Mouse (Mus musculus): ENCODE results near the gene Terf2ip.

Terf2ip gene

DNA sequence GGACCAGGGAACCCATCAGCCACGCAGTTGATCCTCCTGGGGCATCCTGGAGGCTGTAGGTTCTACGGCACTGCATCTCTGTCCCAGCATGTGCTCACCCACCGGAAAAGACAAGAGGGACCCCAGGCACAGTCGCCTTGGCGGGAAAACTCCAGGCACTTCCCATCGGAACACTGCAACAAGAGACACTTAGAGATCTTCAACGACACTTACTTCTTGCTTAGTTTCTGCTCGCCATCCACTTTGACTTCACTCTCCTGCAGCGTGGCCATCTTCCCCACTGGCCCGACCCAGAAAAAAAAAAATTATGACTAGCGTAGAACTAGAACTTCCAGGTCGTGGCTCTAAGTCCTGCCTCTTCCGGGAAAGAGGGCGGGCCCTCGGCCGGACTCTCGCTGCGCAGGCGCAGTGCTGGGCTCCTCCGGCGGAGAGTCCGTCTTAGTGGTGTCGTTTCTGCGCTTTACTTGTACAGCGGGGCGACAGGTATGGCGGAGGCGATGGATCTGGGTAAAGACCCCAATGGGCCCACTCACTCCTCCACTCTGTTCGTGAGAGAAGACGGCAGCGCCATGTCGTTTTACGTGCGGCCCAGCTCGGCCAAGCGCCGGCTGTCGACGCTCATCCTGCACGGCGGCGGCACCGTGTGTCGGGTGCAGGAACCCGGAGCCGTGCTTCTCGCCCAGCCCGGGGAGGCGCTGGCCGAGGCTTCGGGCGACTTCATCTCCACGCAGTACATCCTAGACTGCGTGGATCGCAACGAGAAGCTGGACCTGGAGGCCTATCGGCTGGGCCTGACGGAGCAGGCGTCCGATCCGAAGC lies at the start of gene Terf2ip, which contains the start of gene Kars:
TSS of gene Terf2ip (plus strand) at position 402 of the 819 bp plus-strand sequence.
TSS of gene Kars (minus strand) at position 327 of the 819 bp plus-strand sequence.
- ATAC-seq (ENCODE audit: insufficient number of reproducible peaks, low FRiP score, low TSS enrichment): peak; percentile 94

DNA sequence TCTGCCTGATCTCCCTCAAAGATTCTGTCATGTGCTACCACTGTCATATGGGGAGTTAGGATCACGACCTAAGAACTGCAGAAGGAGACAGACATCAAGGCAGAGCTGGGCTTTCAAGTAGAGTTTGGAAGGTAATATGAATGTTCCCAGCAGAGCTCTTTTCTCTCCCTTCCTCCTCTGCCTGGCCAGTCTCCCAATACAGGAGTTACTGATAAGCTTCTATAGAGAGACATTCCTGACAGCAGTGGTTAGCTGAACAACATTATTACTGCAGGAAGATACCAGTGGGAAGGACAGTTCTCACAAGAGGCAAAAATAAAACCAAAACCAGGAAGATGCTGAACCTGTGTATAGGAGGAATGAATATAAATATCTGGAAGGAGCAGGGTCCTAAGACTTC lies 48.6 kb upstream of the Terf2ip start:
- no peak for ATAC-seq (ENCODE audit: insufficient number of reproducible peaks, low FRiP score, low TSS enrichment)

DNA sequence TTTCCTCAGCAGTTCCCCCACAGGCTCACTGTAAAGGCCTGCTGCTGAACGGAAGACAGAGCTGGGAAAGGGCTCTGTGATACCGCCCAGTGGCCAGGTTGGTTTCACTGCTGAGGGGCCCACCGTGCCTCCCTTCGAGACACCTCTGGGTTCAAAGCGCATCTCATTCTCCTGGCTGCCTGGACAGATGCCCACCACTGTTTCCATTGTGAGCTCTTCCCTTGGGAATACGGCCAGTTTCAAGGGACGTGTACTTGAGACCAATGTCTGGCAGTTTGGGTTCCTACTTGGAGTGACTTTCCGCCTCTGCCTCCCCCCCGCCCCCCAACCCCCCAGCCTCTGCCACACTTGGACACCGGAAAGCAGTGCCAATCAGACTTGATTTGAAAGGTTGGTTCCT lies 48.1 kb upstream of the Terf2ip start:
- no peak for ATAC-seq (ENCODE audit: insufficient number of reproducible peaks, low FRiP score, low TSS enrichment)

DNA sequence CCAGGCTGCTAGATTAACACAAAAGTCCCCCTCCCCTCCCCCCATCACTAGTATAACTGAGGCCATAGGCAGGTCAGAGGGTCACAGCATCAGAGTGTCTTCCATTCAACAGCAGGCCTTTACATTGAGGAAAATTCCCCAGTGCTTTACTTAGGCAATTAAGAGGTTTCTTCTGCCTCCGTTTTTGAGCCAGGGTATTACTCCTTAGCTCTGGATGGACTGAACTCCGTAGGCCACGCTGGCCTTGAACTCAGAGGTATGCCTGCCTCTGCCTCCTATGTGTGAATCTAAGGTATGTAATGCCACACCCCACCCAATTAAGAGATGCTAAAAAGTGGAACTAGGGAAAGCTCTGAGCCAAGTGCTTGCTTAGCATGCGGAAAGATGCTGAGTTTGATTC lies 47.7 kb upstream of the Terf2ip start:
- ATAC-seq (ENCODE audit: insufficient number of reproducible peaks, low FRiP score, low TSS enrichment): no peak

DNA sequence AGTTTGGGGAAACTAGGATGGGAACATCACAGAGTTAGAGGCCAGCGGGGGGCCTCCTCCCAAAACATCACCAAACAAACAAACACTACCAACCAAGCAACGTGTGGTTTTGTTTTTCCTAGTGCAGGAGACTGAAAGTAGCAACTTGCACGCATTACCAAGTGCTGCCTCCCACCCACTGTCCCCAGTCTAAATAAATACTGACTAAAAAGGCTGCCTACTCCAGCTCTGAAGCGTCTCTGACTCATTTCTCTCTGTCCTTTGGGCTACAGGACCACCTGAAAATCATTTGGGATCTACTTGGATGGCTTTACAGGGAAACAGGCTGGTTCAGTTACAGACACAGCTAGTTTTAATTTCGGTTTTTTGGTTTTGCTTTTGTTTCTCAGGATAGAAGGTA lies 46.8 kb upstream of the Terf2ip start:
- ATAC-seq (ENCODE audit: insufficient number of reproducible peaks, low FRiP score, low TSS enrichment): no peak

DNA sequence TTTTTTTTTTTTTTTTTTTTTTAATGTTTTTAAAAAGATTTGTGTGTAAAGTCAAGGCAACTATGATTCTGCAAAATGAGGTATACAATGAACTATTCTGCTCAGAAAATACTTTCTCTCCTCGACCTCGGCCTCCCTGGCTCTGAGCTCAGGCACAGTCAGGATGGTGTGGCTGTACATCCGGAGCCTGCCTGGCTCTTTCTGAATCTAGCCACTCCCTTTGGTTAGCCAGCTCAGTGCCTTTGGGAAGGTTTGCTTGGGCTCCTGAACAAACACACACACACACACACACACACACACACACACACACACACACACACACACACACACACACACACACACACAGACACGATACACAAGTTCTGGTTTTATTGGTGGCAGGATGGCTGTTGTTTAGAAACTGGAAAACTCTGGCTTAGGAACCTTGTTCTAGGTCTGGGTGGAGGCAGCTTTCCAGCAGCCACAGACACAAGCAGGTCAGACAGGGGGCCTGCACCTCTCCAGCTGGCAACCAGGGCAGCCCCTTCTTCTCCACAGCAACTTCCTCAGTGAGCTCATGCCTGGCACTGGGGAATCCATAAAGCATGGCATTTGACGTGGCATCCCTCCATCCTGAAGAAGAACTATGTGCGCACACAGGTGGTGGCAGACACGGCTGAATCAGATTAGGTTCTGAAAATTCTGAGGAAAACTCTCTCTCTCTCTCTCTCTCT lies 46.2 kb upstream of the Terf2ip start:
- ATAC-seq (ENCODE audit: insufficient number of reproducible peaks, low FRiP score, low TSS enrichment): 0 out of 2 replicates have a peak, but pooled peaks have one; percentile 51

DNA sequence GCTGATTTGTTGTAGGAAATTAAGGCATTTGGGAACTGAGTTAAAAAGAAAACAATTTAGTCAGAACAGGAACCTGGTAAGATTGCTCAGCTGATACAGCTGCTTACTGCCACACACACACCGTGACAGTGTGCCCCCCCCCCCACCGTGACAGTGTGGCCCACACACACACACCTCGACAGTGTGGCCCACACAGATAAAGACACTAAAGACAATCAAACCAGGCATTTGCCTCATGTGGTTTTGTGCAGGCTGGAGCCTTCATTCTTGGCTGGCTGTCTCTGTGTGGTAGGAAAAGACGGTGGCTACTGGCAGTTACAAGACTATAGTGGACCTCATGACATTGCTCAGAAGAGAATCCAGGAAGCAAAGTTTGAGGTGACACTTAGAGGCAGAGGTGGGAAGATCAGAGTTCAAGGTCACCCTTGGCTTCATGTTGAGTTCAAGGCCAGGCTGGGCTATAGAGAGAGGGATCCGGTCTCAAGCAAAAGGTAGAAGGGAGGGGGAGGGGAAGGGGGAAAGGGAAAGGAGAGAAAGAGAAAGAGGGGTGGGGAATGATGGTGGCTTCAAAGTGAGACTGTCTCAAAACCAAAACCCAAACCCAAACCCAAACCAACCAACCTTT lies 43.8 kb upstream of the Terf2ip start:
- no peak for ATAC-seq (ENCODE audit: insufficient number of reproducible peaks, low FRiP score, low TSS enrichment)

DNA sequence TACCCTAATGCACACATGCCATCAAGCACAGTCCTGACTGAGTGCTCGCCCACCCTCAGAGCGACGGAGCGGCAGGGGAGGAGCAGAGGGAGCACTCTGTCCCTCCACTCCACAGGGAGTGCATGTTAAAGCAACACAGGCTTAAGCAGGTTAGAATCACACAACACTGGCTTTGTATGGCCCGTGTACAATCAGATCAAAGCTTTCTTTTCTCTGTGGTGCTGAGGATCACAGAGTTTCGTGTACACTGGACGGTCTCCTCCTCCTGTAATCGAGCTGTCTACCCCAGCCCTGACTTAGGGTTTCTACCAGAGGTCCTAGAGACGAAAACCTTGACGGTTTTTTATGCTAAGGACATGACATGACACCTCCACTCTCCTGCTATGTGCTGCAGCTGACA lies 42.7 kb upstream of the Terf2ip start:
- ATAC-seq (ENCODE audit: insufficient number of reproducible peaks, low FRiP score, low TSS enrichment): no peak

DNA sequence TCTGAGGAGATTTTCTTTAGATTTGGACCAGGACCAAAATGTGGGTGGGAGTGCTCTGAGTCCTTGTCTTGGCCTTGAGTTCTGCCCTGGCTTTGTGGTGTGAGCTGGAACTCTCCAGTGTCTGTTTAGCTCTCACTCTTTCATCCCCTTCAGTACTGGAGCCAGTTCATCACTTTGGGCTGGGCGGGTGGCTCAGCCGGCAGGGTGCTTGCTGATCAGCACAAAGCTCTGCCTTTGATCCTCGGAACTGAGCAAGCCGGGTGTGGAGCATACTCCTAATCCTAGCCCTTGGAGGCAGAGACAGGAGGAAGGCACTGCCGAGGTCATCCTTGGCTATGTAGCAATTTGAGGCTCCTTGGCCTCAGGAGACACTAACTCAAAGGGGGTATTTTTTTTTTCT lies 42.2 kb upstream of the Terf2ip start:
- no peak for ATAC-seq (ENCODE audit: insufficient number of reproducible peaks, low FRiP score, low TSS enrichment)

DNA sequence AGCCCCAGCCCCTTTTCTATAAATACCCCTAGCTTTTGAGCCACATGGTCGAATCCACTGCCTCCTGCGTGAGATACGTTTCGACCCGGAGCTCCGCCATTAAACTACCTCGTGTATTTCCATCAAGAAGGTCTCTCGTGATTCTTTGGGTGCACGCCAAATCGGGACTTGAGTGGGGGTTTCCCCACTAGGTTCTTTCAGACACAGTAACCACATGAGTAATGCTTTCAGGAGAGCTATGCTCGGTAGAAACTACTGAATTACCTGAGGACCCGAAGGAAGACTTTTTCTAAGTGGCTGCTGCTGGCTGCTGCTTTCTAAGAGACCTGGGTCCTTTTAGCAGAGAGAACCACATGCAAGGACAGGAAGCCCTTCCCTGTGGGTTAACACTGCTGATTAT lies 37.1 kb upstream of the Terf2ip start:
- no peak for ATAC-seq (ENCODE audit: insufficient number of reproducible peaks, low FRiP score, low TSS enrichment)

DNA sequence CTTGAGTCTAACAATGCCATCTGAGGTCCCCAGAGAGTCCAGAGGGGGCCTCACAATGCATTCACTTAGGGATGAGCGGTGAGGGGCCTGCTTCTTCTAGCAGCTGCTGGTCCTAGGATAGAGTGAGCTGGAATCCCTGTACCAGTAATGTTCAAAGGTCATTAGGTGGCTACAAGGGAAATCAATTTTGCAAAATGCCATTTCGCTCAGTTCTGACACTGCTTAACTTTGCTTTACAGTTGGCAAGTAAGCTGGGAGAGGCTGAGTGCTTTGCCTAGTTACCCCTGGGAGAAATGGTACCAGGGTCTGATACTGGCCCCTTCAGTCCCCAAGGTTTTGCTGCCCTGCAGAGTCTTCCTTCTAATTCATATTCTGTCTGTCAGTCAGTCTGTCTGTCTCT lies 35.5 kb upstream of the Terf2ip start:
- no peak for ATAC-seq (ENCODE audit: insufficient number of reproducible peaks, low FRiP score, low TSS enrichment)

DNA sequence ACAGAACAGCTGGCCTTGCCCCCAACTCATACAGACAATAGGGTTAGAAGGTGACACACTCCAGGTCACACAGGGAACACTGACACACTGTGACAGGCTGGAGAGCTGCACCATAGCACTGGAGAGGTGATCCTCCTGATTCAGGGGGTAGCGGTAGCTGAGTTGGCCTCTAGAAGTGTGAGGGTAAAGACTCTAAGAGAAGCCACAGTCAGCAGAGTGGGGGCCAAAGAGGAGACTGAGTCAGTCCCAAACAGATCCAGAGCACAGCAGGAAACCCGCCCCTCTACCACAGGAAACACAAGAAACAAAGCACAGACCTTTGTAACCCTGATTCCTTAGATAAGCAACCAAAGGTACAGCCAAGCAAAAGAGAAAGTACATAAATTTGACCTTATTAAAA lies 34.9 kb upstream of the Terf2ip start:
- ATAC-seq (ENCODE audit: insufficient number of reproducible peaks, low FRiP score, low TSS enrichment): no peak

DNA sequence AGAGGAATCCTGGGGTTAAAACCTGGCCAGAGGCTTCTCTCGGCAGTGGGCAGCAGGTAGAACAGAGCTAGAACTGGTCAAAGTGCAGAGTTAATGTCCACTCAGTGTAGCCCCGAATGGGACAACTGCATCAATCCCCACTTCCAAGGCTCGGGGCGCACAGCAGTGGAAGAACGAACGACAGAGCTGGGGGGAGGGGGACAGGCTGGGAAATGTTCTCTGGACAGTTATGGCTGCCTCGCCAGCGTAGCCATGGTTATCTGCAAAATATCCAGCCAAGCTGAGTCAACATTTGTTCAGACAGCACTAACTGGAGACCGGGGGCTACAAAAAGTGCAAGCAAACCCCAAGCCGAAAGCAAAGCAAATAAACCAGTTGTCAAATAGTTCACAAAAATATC lies 33.1 kb upstream of the Terf2ip start:
- no peak for ATAC-seq (ENCODE audit: insufficient number of reproducible peaks, low FRiP score, low TSS enrichment)

DNA sequence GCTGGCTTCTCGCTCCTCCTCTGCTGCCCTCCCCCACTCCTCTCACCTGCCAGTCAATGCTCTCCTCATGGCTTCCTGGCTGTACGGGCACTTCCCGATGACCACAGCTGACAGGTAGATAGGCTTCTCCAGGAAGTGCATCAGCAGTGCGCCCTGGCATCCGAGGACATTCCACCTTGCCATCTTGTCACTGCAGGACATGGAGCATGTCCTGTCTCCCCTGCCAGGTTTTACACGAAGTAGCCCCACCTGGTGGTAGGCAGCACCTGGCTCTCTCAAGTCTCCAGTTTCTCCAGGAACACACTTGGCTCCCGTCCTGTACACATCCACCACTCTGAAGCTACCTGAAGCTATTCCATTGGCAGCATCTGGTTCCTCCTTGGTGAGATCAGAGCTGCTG lies 29.1 kb upstream of the Terf2ip start:
- ATAC-seq (ENCODE audit: insufficient number of reproducible peaks, low FRiP score, low TSS enrichment): peak; percentile 80

DNA sequence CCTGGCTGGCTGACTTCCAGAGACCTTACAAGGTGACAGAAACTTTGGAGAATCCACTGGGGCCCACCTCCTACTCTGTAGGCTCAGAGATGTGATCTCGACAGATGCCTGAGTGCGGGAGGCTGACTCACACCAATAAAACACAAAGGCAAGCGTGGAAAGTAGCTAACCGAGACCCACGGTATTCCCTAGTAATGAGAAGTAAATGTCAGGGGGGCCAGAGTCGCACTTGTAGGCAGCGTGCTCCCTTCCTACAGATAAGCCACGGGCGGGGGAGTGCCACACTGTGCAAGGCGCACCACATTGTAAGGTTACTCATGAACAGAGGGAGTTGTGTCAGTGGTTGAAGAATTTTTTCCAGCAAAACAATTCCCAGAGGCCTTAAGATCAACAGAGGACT lies 26.7 kb upstream of the Terf2ip start:
- ATAC-seq (ENCODE audit: insufficient number of reproducible peaks, low FRiP score, low TSS enrichment): no peak

DNA sequence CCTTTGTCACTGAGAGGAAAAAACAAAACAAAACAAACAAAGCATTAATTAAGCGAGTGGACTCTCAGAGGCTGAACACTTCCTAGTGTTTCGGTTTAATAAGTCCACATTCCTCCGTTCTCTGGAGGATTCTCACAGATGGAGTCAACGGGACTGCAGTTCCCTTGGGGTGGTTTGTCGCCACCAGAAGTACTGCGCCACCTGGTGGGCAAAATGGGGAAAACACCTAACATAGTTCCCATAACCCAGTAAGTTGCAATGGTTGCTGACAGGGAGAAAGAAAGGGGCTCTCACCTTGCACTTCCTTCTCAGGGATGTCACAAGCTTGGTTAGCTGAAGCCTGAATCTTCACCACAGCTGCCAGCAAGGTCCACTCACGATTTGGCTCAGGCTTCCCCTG lies 21.3 kb upstream of the Terf2ip start:
- peak; percentile 54 for ATAC-seq (ENCODE audit: insufficient number of reproducible peaks, low FRiP score, low TSS enrichment)

DNA sequence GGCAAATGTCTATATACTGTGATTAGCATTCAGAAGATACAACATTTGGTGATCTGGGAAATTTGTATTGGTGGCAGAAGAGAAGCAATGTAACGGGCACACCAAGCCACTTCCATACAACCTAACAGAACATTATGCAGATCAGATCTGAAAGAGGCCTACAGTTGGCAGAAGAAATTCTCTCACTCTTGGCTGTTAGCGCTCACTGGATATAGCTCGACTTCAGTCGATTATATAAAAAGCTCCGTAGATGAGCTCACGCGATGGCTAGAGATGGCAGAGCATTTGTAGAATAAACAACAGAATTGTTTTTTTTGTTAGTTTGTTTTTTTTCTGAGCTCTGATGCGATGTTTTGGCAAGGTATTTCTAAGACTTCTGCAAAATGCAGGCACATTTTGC lies 19.9 kb upstream of the Terf2ip start:
- ATAC-seq (ENCODE audit: insufficient number of reproducible peaks, low FRiP score, low TSS enrichment): no peak

DNA sequence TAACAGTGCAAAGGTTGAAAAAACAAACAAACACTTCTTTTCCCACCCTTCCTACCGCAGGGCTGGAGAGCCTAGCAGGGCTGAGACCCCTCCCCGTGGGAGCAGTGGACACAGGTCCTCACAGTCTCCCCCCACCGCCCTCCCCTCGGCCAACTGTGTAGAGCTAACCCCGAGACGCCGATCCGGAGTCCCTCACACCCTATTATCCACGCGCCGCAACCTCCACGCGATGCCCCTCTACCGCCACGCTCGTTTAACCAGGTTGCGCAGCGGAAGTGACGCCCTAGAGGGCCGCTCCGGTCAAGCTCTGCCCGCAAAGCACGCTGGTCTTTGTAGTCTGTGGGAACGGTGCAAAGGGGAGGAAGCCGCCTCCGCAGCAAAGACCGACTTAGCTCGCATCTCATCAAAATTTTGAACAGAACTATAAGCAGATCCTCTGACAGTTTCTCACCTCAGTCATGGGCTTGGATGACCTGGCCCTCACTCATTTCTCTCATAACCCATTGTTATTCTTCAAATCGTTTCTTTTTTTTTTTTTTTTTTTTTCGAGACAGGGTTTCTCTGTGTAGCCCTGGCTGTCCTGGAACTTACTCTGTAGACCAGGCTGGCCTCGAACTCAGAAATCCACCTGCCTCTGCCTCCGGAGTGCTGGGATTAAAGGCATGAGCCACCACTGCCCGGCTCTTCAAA lies 19.0 kb upstream of the Terf2ip start, which contains the start of gene Adat1:
TSS of gene Adat1 (minus strand) at position 290 of the 690 bp plus-strand sequence.
- ATAC-seq (ENCODE audit: insufficient number of reproducible peaks, low FRiP score, low TSS enrichment): peak; percentile 95

DNA sequence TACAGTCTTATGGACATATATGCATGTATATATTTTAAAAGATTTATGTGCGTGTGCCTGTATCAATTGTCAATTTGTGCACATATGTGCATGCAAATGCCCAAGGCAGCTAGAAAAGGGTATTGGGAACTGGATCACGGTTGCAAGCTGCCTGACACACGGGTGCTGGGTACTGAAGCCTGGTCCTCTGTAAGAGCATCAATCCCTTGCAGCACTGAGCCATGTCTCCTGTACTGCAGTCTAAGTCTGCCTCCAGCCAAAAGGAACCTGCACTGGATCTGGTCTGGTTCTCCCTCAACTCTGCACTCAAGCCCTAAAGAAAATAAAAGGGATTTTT lies 18.5 kb upstream of the Terf2ip start:
- no peak for ATAC-seq (ENCODE audit: insufficient number of reproducible peaks, low FRiP score, low TSS enrichment)

DNA sequence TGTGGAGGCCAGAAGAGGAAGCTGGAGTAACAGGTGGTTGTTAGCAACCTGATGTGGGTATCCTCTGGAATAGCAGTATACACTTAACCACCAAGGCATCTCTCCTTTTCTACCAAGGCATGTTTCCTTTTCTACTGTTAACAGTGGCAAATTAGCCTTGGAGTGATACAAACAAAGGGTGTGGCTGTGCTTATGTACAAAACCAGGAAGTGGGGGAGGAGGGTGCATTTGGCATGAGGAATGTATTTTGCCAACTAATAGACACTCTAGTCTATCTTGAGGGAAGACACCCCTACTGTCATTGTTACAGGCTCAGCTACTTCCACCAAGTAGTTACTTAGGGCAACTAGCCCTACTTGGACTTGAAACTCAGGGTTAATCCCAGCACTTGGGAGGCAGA lies 6.4 kb upstream of the Terf2ip start:
- no peak for ATAC-seq (ENCODE audit: insufficient number of reproducible peaks, low FRiP score, low TSS enrichment)

DNA sequence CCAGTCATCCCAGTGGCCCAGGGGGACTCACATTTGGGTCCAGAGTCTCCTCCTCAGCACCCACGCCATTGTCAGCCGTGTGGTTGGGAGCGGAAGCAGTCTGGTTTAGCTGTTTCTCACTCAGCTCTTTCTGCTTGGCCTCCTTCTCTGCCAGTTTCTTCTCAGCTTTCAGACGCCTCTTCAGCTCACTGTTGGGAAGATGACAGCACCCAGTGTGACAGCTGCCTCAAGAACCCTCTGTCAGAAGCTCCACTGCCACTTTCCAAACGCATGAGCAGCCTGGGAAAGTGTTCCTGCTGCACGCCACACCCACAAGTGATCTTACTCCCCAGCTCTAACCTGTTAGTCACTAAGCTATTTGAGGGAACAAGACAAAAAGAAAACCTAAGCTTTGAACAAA lies 5.6 kb upstream of the Terf2ip start:
- ATAC-seq (ENCODE audit: insufficient number of reproducible peaks, low FRiP score, low TSS enrichment): no peak
